Mouse (Mus musculus): ENCODE measurements at regions not wholly inside any gene's neighbourhood (a gene's known extent, or its start where the extent isn't known, plus 50 kb on each side); places are given as distances from the start of the nearest gene placed in this dataset.
"Not testable (repeated sequence)": the region's sequence is repeated elsewhere in the genome, so short reads cannot be mapped to it uniquely, and the experiment has no call there.

GRCm38 (mm10) chr11:16649599-16649998 is 102.4 kb upstream of the Egfr start:
- no peak for DNase-seq

- no peak for DNase-seq
These were observed 88.2 kb upstream of the Egfr start for GRCm38 (mm10) chr11:16663806-16664205.

DNA sequence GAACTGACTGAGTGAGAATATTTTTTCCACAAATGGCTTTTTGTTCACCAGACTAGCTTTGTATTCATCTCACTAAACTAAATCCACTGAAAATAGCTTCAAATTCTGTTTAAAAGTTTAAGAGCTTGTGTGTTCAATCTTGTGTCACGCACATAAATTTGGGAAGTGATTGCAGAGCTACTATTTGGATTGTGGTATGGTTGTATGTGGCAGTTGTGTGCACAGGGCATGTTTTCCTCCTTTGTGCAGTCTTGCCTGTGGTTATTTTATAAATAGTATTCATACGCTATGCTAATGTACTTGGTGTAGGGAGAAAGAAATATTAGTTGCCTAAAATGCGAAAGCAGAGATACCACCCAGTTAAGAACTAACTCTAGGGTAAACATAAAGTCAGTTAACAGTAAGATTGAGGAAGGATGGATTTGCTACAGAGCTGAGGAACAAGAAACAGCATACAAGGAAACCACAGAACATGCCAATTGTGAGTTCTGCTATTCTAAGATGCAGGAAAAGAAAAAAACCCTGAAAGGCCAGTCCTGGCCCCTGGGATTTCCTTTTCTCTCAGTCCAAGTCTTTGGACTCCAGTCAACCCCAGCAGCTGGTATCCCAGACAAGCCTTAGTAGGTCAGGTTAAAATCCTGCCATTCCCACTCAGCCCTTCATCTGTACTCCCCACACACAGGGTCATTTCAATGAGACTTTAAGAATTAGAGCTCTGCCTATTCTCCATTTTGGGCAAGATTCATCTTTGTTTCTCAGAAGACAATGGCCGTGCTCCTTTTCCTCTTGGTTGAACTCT is 82.4 kb upstream of the Egfr start:
- DNase-seq = no peak

GRCm38 (mm10) chr11:16670282-16670681 is 81.7 kb upstream of the Egfr start:
- no peak for DNase-seq

DNA sequence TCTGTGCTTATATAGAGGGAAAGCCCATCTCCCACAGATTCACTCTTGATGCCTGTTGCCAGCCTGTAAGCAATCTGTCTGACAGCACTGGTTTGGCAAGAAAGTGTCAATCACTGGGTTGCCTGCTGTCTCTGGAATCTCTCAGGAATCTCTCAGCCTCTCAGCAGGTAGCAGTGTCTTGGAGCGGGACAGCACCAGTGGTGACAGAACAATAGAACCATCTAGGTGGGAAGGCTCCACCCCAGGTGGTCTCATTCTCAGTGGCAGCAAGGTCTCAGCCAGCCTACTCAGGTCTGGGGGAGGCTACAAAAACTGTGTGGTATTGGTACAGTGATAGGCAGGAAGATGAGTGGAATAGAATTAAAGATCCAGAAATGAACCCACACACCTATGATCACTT is 76.1 kb upstream of the Egfr start:
- DNase-seq = not testable (repeated sequence)

DNA sequence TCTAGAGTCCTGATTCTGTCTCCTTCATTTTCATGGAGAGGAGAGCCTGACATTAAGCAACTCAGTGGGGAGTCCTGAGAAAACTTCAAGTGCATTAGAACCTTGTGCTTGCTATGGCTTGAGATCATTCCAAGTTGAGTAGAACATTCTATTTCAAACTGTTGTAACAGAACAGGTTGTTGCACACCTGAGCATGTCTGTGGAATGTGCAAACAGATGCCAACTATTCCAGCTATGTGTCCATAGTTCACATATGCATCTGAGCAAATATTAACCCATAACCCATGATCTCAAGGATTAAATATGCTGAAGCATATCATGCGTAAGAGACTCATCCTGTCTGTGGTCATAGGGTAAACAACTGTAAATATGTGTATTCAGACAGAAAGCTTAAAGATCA is 68.5 kb upstream of the Egfr start:
- no peak for DNase-seq

DNA sequence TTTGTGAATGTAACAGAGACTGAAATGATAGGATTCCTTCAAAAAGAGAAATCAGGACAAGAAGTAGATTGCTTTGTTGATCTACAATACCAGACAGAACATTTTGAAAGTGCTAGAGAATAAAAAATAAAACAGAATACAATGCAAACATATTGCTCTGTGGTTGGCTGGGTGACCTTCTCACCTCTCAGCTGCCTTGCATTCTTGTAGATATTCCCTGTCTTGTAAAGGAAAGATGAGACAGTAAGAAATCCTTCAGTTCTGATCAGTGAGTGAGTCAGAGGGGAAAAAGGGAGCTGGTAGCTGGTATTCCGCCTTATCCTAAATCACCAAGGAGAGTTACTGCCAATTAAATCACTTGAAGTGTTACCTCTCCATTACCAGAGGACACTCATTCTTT is 56.4 kb upstream of the Egfr start:
- DNase-seq = no peak

DNA sequence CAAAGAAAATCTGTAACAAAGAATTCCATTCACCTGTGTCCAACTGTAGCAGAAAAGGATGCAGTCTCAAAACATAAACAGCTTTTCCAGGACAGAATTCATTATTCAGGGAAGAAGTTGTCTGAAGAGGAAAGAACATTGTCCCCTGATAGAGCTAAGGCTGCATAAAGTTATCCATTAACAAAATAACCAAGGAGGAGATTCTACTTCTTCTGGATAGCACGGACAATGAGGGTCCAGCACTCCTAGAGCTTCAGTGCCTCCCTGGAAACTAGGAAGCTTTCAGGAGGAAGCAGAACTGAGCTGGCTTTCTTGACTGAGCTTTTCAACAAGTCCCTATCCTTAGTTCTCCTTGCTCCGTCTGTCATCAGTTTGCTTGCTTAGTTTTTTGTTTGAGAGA is 55.2 kb upstream of the Egfr start:
- DNase-seq = no peak

- DNase-seq = no peak
These were observed 50.2 kb upstream of the Egfr start for GRCm38 (mm10) chr11:16701826-16702225.
